Mouse (Mus musculus): ENCODE results near the gene Capn2.

- TF ChIP-seq CTCF (IDR thresholded peaks at IDR 0.05; ENCODE audit: low read depth) (no peak), EP300 (IDR thresholded peaks at IDR 0.05; ENCODE audit: low read depth) (no peak)
Measured at GRCm38 (mm10) chr1:182419481-182419880, 97.9 kb downstream of the Capn2 start.

Data from liver, postnatal 0 days (tissue).